Mouse (Mus musculus) midbrain, embryonic 16.5 days (tissue): Measurements from ENCODE around the gene Scn4a. TPM values are rescaled to one million over a fixed set of nuclear protein-coding genes. Genes with fewer than 3 reads are reported as not detected.
"Not testable (repeated sequence)": the region's sequence is repeated elsewhere in the genome, so short reads cannot be mapped to it uniquely, and the experiment has no call there.

Experiments
- ATAC-seq: fragments of 200-750 bp; cut with Nextera tagmentation; 2 replicates; pipeline ENCODE4 v1.8.0; 2017; ENCODE audit warnings: moderate TSS enrichment
- H3K27ac ChIP-seq: fragments of 300-500 bp; sonication (generic); 2 replicates; pipeline ENCODE4 v1.5.1; 2014; ENCODE audit warnings: mild to moderate bottlenecking, low read length, mixed read lengths
- H3K27me3 ChIP-seq: fragments of 300-500 bp; sonication (generic); 2 replicates; pipeline ENCODE4 v1.6.1; 2014; ENCODE audit warnings: low read depth, low read length, mixed read lengths; ENCODE audit not compliant: control insufficient read depth, insufficient read depth
- H3K36me3 ChIP-seq: fragments of 300-500 bp; sonication (generic); 2 replicates; pipeline ENCODE4 v1.6.1; 2014; ENCODE audit warnings: mild to moderate bottlenecking, low read length, moderate library complexity, mixed read lengths; ENCODE audit not compliant: control insufficient read depth, insufficient read depth
- H3K4me1 ChIP-seq: fragments of 300-500 bp; sonication (generic); 2 replicates; pipeline ENCODE4 v1.6.1; 2014; ENCODE audit warnings: mild to moderate bottlenecking, low read length, mixed read lengths; ENCODE audit not compliant: control insufficient read depth, insufficient read depth
- H3K4me2 ChIP-seq: fragments of 300-500 bp; sonication (generic); 2 replicates; pipeline ENCODE4 v1.6.1; 2014; ENCODE audit warnings: mild to moderate bottlenecking, low read length, mixed read lengths
- H3K4me3 ChIP-seq: fragments of 300-500 bp; sonication (generic); 2 replicates; pipeline ENCODE4 v1.5.1; 2014; ENCODE audit warnings: low read depth, mild to moderate bottlenecking, low read length, moderate library complexity, mixed read lengths
- H3K9ac ChIP-seq: fragments of 300-500 bp; sonication (generic); 2 replicates; pipeline ENCODE4 v1.6.1; 2014; ENCODE audit warnings: low read depth, low read length, mixed read lengths
- H3K9me3 ChIP-seq: fragments of 300-500 bp; sonication (generic); replicated peaks from 2 replicates; pipeline ENCODE4 v1.6.1; 2014; ENCODE audit warnings: mild to moderate bottlenecking, low read length, mixed read lengths; ENCODE audit not compliant: control insufficient read depth, poor library complexity, severe bottlenecking
- WGBS: fragments of 180-500 bp; shearing (Covaris S2); extraction: QIAGEN DNeasy Blood & Tissue Kit; methylation state at CpG from one replicate; pipeline ENCODE4 v1.1.7; 2014; 5-methylcytosine and 5-hydroxymethylcytosine counted together
- polyA plus RNA-seq: library from polyadenylated mRNA; unstranded; fragments of >200 nt; fragmentation: Nextera tagmentation; extraction: Ambion mirVana; gene quantifications from 2 replicates; pipeline ENCODE4 v1.2.1, GENCODE M21; 2015

The Scn4a gene
- not detected in 2 replicates for polyA plus RNA-seq

GRCm38 (mm10) chr11:106353188-106353587 is at the start of gene Scn4a:
Gene Scn4a, minus strand, starts transcription at chr11:106353288.
- 87% methylated on average over 12 of the region's 12 CpGs for WGBS
- no peak within 1 kb of the TSS for H3K4me2 ChIP-seq
- H3K4me3 ChIP-seq: no peak within 1 kb of the TSS
- H3K27me3 ChIP-seq: no peaks in the 10 kb centered on the region
- ATAC-seq: no peak
- H3K4me1 ChIP-seq: no peaks in the 10 kb centered on the region
- no peaks in the 10 kb centered on the region; the same call in 1 of the 2 replicates for H3K9me3 ChIP-seq
- no peaks in the 10 kb centered on the region for H3K36me3 ChIP-seq
- H3K9ac ChIP-seq: no peak within 1 kb of the TSS
- no peak within 1 kb of the TSS for H3K27ac ChIP-seq

DNA sequence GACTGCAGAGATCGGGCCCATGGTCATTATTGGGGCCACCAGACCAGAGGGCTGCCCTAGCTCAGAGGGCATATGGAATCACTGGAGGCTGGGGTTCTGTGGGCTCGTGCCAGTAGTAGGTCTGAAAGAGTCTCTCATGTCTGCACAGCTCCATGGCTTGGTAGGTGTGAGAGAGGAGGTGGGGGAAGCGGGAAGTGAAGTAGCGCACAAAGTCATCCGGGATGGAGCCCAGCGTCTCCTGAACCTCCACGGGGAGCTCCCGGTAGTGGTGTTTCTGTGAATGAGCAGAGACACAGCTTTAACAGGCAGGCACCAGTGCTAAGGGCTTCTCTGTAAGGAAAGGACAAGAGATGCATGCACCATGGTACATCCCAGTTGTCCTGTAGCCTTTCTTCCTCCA is 45.4 kb upstream of the Scn4a start:
- Histone ChIP-seq H3K9ac (no peak overlapping the region), H3K9me3 (no peaks in the 10 kb centered on the region), H3K27ac (no peak overlapping the region), H3K4me3 (no peak overlapping the region), H3K4me1 (no peaks in the 10 kb centered on the region), H3K27me3 (no peaks in the 10 kb centered on the region), H3K36me3 (peaks cover 16% of the 10 kb centered on the region), H3K4me2 (no peak overlapping the region)
- ATAC-seq: no peak
- 96% methylated on average over 8 of the region's 8 CpGs for WGBS

DNA sequence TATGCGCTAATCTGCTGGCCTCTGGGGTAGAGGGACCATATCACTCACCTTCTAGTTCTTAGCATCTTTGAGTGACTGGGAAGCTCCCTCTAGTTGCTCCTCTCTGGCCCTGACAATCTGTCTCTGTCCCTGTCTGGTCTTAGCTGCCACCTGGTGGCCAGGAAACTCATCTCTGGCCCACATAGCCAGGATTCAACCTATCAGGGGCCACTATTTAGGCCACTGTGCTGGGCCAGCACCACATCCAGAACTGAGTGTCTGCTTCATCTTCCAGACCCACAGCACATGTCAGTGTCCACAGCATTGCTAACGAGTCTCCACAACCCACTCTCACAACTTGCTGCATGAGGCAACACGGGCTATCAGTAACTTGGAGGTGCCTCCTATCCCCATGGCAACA is 44.6 kb upstream of the Scn4a start:
- no peak for ATAC-seq
- no peaks in the 10 kb centered on the region for H3K27me3 ChIP-seq
- no peaks in the 10 kb centered on the region for H3K9me3 ChIP-seq
- no peak overlapping the region for H3K4me2 ChIP-seq
- WGBS: 79% methylated on average over 3 of the region's 3 CpGs
- no peak overlapping the region for H3K9ac ChIP-seq
- H3K36me3 ChIP-seq: peaks cover 14% of the 10 kb centered on the region
- H3K27ac ChIP-seq: no peak overlapping the region
- no peaks in the 10 kb centered on the region for H3K4me1 ChIP-seq
- H3K4me3 ChIP-seq: no peak overlapping the region

GRCm38 (mm10) chr11:106394055-106394454 is 41.0 kb upstream of the Scn4a start:
- H3K9ac ChIP-seq, H3K4me3 ChIP-seq, H3K27ac ChIP-seq, H3K36me3 ChIP-seq, ATAC-seq, H3K4me2 ChIP-seq, H3K9me3 ChIP-seq, H3K4me1 ChIP-seq, H3K27me3 ChIP-seq: not testable (repeated sequence)
- 91% methylated on average over 2 of the region's 2 CpGs for WGBS

- Histone ChIP-seq H3K4me2 (no peak overlapping the region), H3K4me1 (no peaks in the 10 kb centered on the region), H3K9me3 (no peaks in the 10 kb centered on the region), H3K36me3 (peaks cover 4% of the 10 kb centered on the region), H3K9ac (no peak overlapping the region), H3K27me3 (no peaks in the 10 kb centered on the region), H3K4me3 (no peak overlapping the region), H3K27ac (no peak overlapping the region)
- ATAC-seq: no peak
- WGBS: 64% methylated on average over 4 of the region's 4 CpGs
These were observed 40.2 kb upstream of the Scn4a start for GRCm38 (mm10) chr11:106393331-106393616.

DNA sequence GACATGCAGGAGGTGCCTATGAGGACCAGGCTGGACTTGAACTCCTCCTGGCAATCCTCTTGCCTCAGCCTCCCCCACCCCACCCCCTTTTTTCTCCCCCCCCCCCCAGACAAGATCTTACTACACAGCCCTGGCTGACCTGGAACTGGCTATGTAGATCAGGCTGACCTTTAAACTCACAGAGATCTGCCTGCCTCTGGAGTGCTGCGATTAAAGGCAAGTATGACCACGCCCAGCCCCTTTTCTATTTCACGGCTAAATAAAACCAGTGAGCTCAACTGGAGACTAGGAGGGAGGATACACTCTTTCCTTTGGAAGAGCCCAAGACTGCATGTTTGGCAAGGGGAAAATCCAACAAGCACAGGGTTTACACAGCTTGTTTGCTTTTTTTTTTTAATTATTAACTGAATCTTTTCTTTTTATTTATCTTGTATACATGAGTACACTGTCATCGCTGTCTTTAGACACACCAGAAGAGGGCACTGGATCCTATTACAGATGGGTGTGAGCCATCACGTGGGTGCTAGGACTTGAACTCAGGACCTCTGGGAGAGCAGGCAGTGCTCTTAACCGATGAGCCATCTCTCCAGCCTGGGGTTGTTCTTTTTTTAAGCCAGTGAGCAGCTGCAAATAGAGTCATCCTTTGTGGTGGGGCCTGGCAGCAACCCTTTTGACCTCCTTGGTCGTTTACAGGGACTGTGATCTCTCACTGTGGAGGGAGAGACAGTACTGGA is 39.7 kb upstream of the Scn4a start:
- H3K9ac ChIP-seq: no peak overlapping the region
- H3K36me3 ChIP-seq: no peaks in the 10 kb centered on the region
- H3K27me3 ChIP-seq: no peaks in the 10 kb centered on the region
- H3K4me1 ChIP-seq: no peaks in the 10 kb centered on the region
- no peak overlapping the region for H3K4me2 ChIP-seq
- WGBS: 76% methylated on average over 7 of the region's 7 CpGs
- no peak overlapping the region for H3K27ac ChIP-seq
- no peak for ATAC-seq
- H3K9me3 ChIP-seq: no peaks in the 10 kb centered on the region
- H3K4me3 ChIP-seq: no peak overlapping the region

- H3K9me3 ChIP-seq: no peaks in the 10 kb centered on the region
- ATAC-seq: peak; percentile 70
These were observed 38.6 kb upstream of the Scn4a start for GRCm38 (mm10) chr11:106391546-106392188.

GRCm38 (mm10) chr11:106390757-106391156 is 37.7 kb upstream of the Scn4a start:
- WGBS: 64% methylated on average over 3 of the region's 3 CpGs
- no peak for ATAC-seq
- no peaks in the 10 kb centered on the region for H3K27me3 ChIP-seq
- no peaks in the 10 kb centered on the region for H3K36me3 ChIP-seq
- no peaks in the 10 kb centered on the region for H3K9me3 ChIP-seq
- no peak overlapping the region for H3K9ac ChIP-seq
- H3K4me1 ChIP-seq: no peaks in the 10 kb centered on the region
- H3K4me3 ChIP-seq: no peak overlapping the region
- no peak overlapping the region for H3K4me2 ChIP-seq
- H3K27ac ChIP-seq: no peak overlapping the region

More at GRCm38 (mm10) chr11:106391546-106392188, 38.6 kb upstream of the Scn4a start:
- Histone ChIP-seq H3K27ac (no peak overlapping the region), H3K4me1 (no peaks in the 10 kb centered on the region), H3K9ac (no peak overlapping the region), H3K4me2 (no peak overlapping the region), H3K36me3 (no peaks in the 10 kb centered on the region), H3K27me3 (no peaks in the 10 kb centered on the region), H3K4me3 (no peak overlapping the region)
- 31% methylated on average over 6 of the region's 6 CpGs for WGBS

- Histone ChIP-seq H3K27me3 (no peaks in the 10 kb centered on the region), H3K36me3 (no peaks in the 10 kb centered on the region), H3K27ac (no peak overlapping the region), H3K9me3 (no peaks in the 10 kb centered on the region), H3K9ac (no peak overlapping the region), H3K4me3 (no peak overlapping the region), H3K4me1 (no peaks in the 10 kb centered on the region), H3K4me2 (no peak overlapping the region)
- no peak for ATAC-seq
- WGBS: 38% methylated on average over 3 of the region's 3 CpGs
These were observed 36.5 kb upstream of the Scn4a start for GRCm38 (mm10) chr11:106389611-106390010.
